Mouse (Mus musculus) heart, embryonic 11.5 days (tissue): ENCODE data around the gene Gpnmb. TPM values are rescaled to one million over a fixed set of nuclear protein-coding genes. Genes with fewer than 3 reads are reported as not detected.
A peak's percentile ranks its signal among the peaks of the same experiment; 100 is the strongest.

Source experiments
- ATAC-seq: fragments of 200-750 bp; cut with Nextera tagmentation; replicated peaks from 2 replicates; pipeline ENCODE4 v1.8.0; 2017; ENCODE audit warnings: moderate library complexity; ENCODE audit not compliant: insufficient number of reproducible peaks, low FRiP score, low TSS enrichment
- H3K27ac ChIP-seq: fragments of 300-500 bp; sonication (generic); 2 replicates; pipeline ENCODE4 v1.5.1; 2014; ENCODE audit warnings: mild to moderate bottlenecking, low read depth, low read length
- H3K27me3 ChIP-seq: fragments of 300-500 bp; sonication (generic); 2 replicates; pipeline ENCODE4 v1.6.1; 2014; ENCODE audit warnings: mild to moderate bottlenecking, low read length, mixed read lengths; ENCODE audit not compliant: control insufficient read depth, insufficient read depth
- H3K36me3 ChIP-seq: fragments of 300-500 bp; sonication (generic); 2 replicates; pipeline ENCODE4 v1.6.1; 2014; ENCODE audit warnings: mild to moderate bottlenecking, low read length, moderate library complexity, mixed read lengths; ENCODE audit not compliant: control insufficient read depth, insufficient read depth
- H3K4me1 ChIP-seq: fragments of 300-500 bp; sonication (generic); 2 replicates; pipeline ENCODE4 v1.6.1; 2014; ENCODE audit warnings: low read length; ENCODE audit not compliant: control insufficient read depth, insufficient read depth
- H3K4me2 ChIP-seq: fragments of 300-500 bp; sonication (generic); 2 replicates; pipeline ENCODE4 v1.6.1; 2014; ENCODE audit warnings: mild to moderate bottlenecking, moderate library complexity
- H3K4me3 ChIP-seq: fragments of 300-500 bp; sonication (generic); 2 replicates; pipeline ENCODE4 v1.5.1; 2014; ENCODE audit warnings: low read depth, low read length
- H3K9ac ChIP-seq: fragments of 300-500 bp; sonication (generic); 2 replicates; pipeline ENCODE4 v1.6.1; 2014; ENCODE audit warnings: mild to moderate bottlenecking, low read depth, low read length, moderate library complexity
- H3K9me3 ChIP-seq: fragments of 300-500 bp; sonication (generic); replicated peaks from 2 replicates; pipeline ENCODE4 v1.6.1; 2016; ENCODE audit warnings: low read length; ENCODE audit not compliant: control insufficient read depth
- WGBS: fragments of 180-500 bp; shearing (Covaris S2); extraction: QIAGEN DNeasy Blood & Tissue Kit; methylation state at CpG from one replicate; pipeline ENCODE4 v1.1.7; 2014; ENCODE audit not compliant: insufficient replicate concordance; 5-methylcytosine and 5-hydroxymethylcytosine counted together
- polyA plus RNA-seq: library from polyadenylated mRNA; unstranded; fragments of >200 nt; fragmentation: Nextera tagmentation; extraction: Ambion mirVana; gene quantifications from 2 replicates; pipeline ENCODE4 v1.2.1, GENCODE M21; 2014

Gpnmb gene
- polyA plus RNA-seq, 1 experiment from 2014 or later = 0.09 TPM

GRCm38 (mm10) chr6:49057053-49058021, 21.0 kb downstream of the Gpnmb start:
- 35% methylated on average over 8 of the region's 8 CpGs for WGBS
- Histone ChIP-seq H3K4me2 (no peak overlapping the region), H3K4me1 (no peaks in the 10 kb centered on the region), H3K9ac (no peak overlapping the region), H3K9me3 (no peaks in the 10 kb centered on the region), H3K27me3 (no peaks in the 10 kb centered on the region), H3K36me3 (no peaks in the 10 kb centered on the region), H3K4me3 (no peak overlapping the region), H3K27ac (no peak overlapping the region)
- no peak for ATAC-seq

GRCm38 (mm10) chr6:49068361-49068760, 32.0 kb downstream of the Gpnmb start:
- WGBS = 41% methylated on average over 4 of the region's 4 CpGs
- Histone ChIP-seq H3K4me3 (no peak overlapping the region), H3K9ac (no peak overlapping the region), H3K4me2 (no peak overlapping the region), H3K27ac (no peak overlapping the region), H3K27me3 (no peaks in the 10 kb centered on the region), H3K4me1 (no peaks in the 10 kb centered on the region), H3K36me3 (no peaks in the 10 kb centered on the region), H3K9me3 (no peaks in the 10 kb centered on the region)
- no peak for ATAC-seq

- peak; percentile 92 for ATAC-seq
- Histone ChIP-seq H3K36me3 (no peaks in the 10 kb centered on the region), H3K4me3 (peak within 1 kb of the TSS; percentile 92), H3K4me1 (peaks cover 8% of the 10 kb centered on the region; the same call in 1 of the 2 replicates), H3K9ac (peak within 1 kb of the TSS; percentile 97), H3K27me3 (no peaks in the 10 kb centered on the region), H3K4me2 (peak within 1 kb of the TSS; percentile 94), H3K9me3 (no peaks in the 10 kb centered on the region), H3K27ac (peak within 1 kb of the TSS; percentile 65)
- under 1% methylated on average over 49 of the region's 49 CpGs for WGBS
Measured at GRCm38 (mm10) chr6:49073304-49074116, 37.2 kb downstream of the Gpnmb start, which contains the start of gene Malsu1. TSS of gene Malsu1 (plus strand) at chr6:49073795.

- Histone ChIP-seq H3K4me3 (peak overlapping the region; percentile 92), H3K9me3 (no peaks in the 10 kb centered on the region), H3K4me1 (peaks cover 8% of the 10 kb centered on the region; the same call in 1 of the 2 replicates), H3K9ac (peak overlapping the region; percentile 97), H3K27me3 (no peaks in the 10 kb centered on the region), H3K36me3 (no peaks in the 10 kb centered on the region), H3K4me2 (peak overlapping the region; percentile 94), H3K27ac (peak overlapping the region; percentile 65)
- peak; percentile 47 for ATAC-seq
- WGBS = under 1% methylated on average over 19 of the region's 19 CpGs
Measured at GRCm38 (mm10) chr6:49074117-49074490, 37.8 kb downstream of the Gpnmb start.

- ATAC-seq = no peak
- H3K27ac ChIP-seq = no peak overlapping the region
- no peaks in the 10 kb centered on the region for H3K36me3 ChIP-seq
- no peak overlapping the region for H3K9ac ChIP-seq
- 87% methylated on average over 2 of the region's 2 CpGs for WGBS
- H3K27me3 ChIP-seq = no peaks in the 10 kb centered on the region
- H3K9me3 ChIP-seq = no peaks in the 10 kb centered on the region
- peaks cover 8% of the 10 kb centered on the region; the same call in 1 of the 2 replicates for H3K4me1 ChIP-seq
- H3K4me3 ChIP-seq = no peak overlapping the region
- H3K4me2 ChIP-seq = no peak overlapping the region
Measured at GRCm38 (mm10) chr6:49077894-49078293, 41.5 kb downstream of the Gpnmb start.

- no peaks in the 10 kb centered on the region for H3K9me3 ChIP-seq
- H3K27me3 ChIP-seq = no peaks in the 10 kb centered on the region
- 94% methylated on average over 1 of the region's 1 CpGs for WGBS
- H3K36me3 ChIP-seq = peaks cover 4% of the 10 kb centered on the region; the same call in 1 of the 2 replicates
- H3K9ac ChIP-seq = no peak overlapping the region
- peaks cover 7% of the 10 kb centered on the region; the same call in 1 of the 2 replicates for H3K4me1 ChIP-seq
- no peak overlapping the region for H3K4me3 ChIP-seq
- H3K4me2 ChIP-seq = no peak overlapping the region
- no peak overlapping the region for H3K27ac ChIP-seq
- ATAC-seq = no peak
Measured at GRCm38 (mm10) chr6:49079313-49079712, 43.0 kb downstream of the Gpnmb start.

GRCm38 (mm10) chr6:49083008-49083407, 46.7 kb downstream of the Gpnmb start:
- WGBS = 89% methylated on average over 4 of the region's 4 CpGs

GRCm38 (mm10) chr6:49094968-49095367, 58.6 kb downstream of the Gpnmb start:
- Histone ChIP-seq H3K4me3 (no peak overlapping the region), H3K36me3 (peaks cover 19% of the 10 kb centered on the region), H3K27ac (no peak overlapping the region), H3K9me3 (no peaks in the 10 kb centered on the region), H3K27me3 (no peaks in the 10 kb centered on the region), H3K4me2 (no peak overlapping the region), H3K9ac (no peak overlapping the region), H3K4me1 (peaks cover 27% of the 10 kb centered on the region)
- WGBS = 86% methylated on average over 10 of the region's 10 CpGs
- no peak for ATAC-seq

More at GRCm38 (mm10) chr6:49083008-49083407, 46.7 kb downstream of the Gpnmb start:
- no peak for ATAC-seq
- H3K27ac ChIP-seq = no peak overlapping the region
- H3K4me3 ChIP-seq = no peak overlapping the region
- no peak overlapping the region for H3K4me2 ChIP-seq
- H3K9me3 ChIP-seq = no peaks in the 10 kb centered on the region
- peaks cover 11% of the 10 kb centered on the region; the same call in 1 of the 2 replicates for H3K36me3 ChIP-seq
- H3K27me3 ChIP-seq = no peaks in the 10 kb centered on the region
- no peaks in the 10 kb centered on the region for H3K4me1 ChIP-seq
- H3K9ac ChIP-seq = no peak overlapping the region
